Mouse (Mus musculus): ENCODE results near the gene Stard13. TPM values are rescaled to one million over a fixed set of nuclear protein-coding genes. Genes with fewer than 3 reads are reported as not detected.

Stard13 gene
- total and polyA plus RNA-seq, 3 experiments: not detected

DNA sequence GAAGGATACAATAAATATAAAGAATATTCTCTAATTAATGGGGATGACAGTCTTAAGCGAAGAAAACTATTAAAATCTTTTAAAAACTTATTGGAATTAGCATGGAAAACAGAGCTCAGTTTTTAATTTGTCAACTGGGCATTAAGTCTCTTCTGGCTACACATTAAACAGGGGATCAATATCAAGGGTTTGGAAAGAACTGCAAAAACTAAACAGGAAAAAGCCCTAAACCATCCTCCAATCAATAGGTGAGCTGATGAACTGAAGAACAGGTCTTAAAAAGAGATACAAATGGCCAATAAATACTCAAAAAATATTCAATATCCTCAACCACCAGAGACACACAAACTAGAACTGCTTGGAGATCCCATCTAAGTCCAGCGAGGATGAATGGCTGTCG, 56.5 kb downstream of the Stard13 start:
- Histone ChIP-seq H3K9ac (ENCODE audit: control insufficient read depth, low read depth, low read length, poor library complexity, severe bottlenecking) (no peak overlapping the region), H3K4me3 (ENCODE audit: control insufficient read depth in 1 of 2, insufficient read depth in 1 of 2, low read depth in 2 of 2, low read length in 2 of 2) (no peak overlapping the region), H3K4me1 (ENCODE audit: control insufficient read depth in 1 of 2, insufficient read depth in 2 of 2, low read length in 2 of 2) (no peaks in the 10 kb centered on the region), H3K27me3 (ENCODE audit: control insufficient read depth in 1 of 2, insufficient read depth in 2 of 2, low read length in 2 of 2) (no peaks in the 10 kb centered on the region), H3K27ac (ENCODE audit: control insufficient read depth, low read depth, low read length) (no peak overlapping the region), H3K79me2 (ENCODE audit: control insufficient read depth, insufficient read depth, low read length, poor library complexity) (no peaks in the 10 kb centered on the region), H3K36me3 (ENCODE audit: control insufficient read depth in 1 of 2, insufficient read depth in 2 of 2, low read length in 2 of 2) (no peaks in the 10 kb centered on the region), H3K9me3 (replicated peaks; ENCODE audit: insufficient read depth, low read length) (no peaks in the 10 kb centered on the region)
- TF ChIP-seq POLR2AphosphoS2 (IDR thresholded peaks at IDR 0.05; ENCODE audit: low read length): no peak
- DNase-seq (ENCODE audit: low read depth, low spot score): no peak

DNA sequence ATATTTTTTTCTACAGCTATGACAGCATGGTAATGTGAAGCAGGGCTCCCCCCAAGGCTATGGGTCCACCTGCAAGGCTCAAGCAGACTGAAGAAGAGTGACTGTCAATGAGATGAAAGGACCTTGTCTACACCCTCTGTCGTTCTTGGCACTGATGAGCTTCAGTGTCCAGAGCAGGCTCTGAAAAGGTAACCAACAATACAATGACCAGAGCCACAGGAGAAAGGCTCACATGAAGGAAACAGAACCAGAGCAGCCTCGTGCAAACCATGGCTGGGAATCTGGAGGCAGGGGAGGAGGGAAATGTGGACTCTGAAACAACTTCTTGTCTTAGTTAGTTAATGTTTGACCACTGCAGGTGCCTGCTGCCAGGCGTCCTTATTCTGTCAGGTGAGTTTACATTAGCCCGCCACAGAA, 57.7 kb downstream of the Stard13 start:
- Histone ChIP-seq H3K4me3 (ENCODE audit: control insufficient read depth in 1 of 2, insufficient read depth in 1 of 2, low read depth in 2 of 2, low read length in 2 of 2) (no peak overlapping the region), H3K36me3 (ENCODE audit: control insufficient read depth in 1 of 2, insufficient read depth in 2 of 2, low read length in 2 of 2) (no peaks in the 10 kb centered on the region), H3K27me3 (ENCODE audit: control insufficient read depth in 1 of 2, insufficient read depth in 2 of 2, low read length in 2 of 2) (no peaks in the 10 kb centered on the region), H3K9me3 (replicated peaks; ENCODE audit: insufficient read depth, low read length) (no peaks in the 10 kb centered on the region), H3K9ac (ENCODE audit: control insufficient read depth, low read depth, low read length, poor library complexity, severe bottlenecking) (no peak overlapping the region), H3K4me1 (ENCODE audit: control insufficient read depth in 1 of 2, insufficient read depth in 2 of 2, low read length in 2 of 2) (no peaks in the 10 kb centered on the region), H3K27ac (ENCODE audit: control insufficient read depth, low read depth, low read length) (no peak overlapping the region), H3K79me2 (ENCODE audit: control insufficient read depth, insufficient read depth, low read length, poor library complexity) (no peaks in the 10 kb centered on the region)
- no peak for DNase-seq (ENCODE audit: low read depth, low spot score)
- TF ChIP-seq HCFC1 (IDR thresholded peaks at IDR 0.05; ENCODE audit: low read depth, low read length): no peak
- TF ChIP-seq MAZ (IDR thresholded peaks at IDR 0.05; ENCODE audit: low read depth, low read length): no peak
- TF ChIP-seq BHLHE40 (IDR thresholded peaks at IDR 0.05; ENCODE audit: borderline replicate concordance, low read depth, low read length): no peak
- no peak for TF ChIP-seq CHD2 (IDR thresholded peaks at IDR 0.05; ENCODE audit: low read length)
- no peak for TF ChIP-seq POLR2AphosphoS2 (IDR thresholded peaks at IDR 0.05; ENCODE audit: low read length)
- no peak for TF ChIP-seq MAX (IDR thresholded peaks at IDR 0.05; ENCODE audit: low read length)
- no peak for TF ChIP-seq POLR2AphosphoS5 (IDR thresholded peaks at IDR 0.05; ENCODE audit: borderline replicate concordance, low read depth, low read length)
- no peak for TF ChIP-seq USF2 (IDR thresholded peaks at IDR 0.05; ENCODE audit: borderline replicate concordance in 1 of 2, insufficient read depth in 1 of 2, low read depth in 1 of 2, low read length in 2 of 2)
- no peak for TF ChIP-seq GABPA (IDR thresholded peaks at IDR 0.05; ENCODE audit: low read depth, low read length)
- TF ChIP-seq MYB (IDR thresholded peaks at IDR 0.05; ENCODE audit: low read depth, low read length): no peak
- TF ChIP-seq MXI1 (IDR thresholded peaks at IDR 0.05; ENCODE audit: low read depth, low read length): no peak
- no peak for TF ChIP-seq SMC3 (IDR thresholded peaks at IDR 0.05; ENCODE audit: low read depth, low read length)
- TF ChIP-seq MYC (IDR thresholded peaks at IDR 0.05; ENCODE audit: low read depth, low read length): no peak
- no peak for TF ChIP-seq MAFK (IDR thresholded peaks at IDR 0.05; ENCODE audit: borderline replicate concordance, low read depth, low read length)
- no peak for TF ChIP-seq POLR2A (IDR thresholded peaks at IDR 0.05; ENCODE audit: control insufficient read depth in 1 of 2, insufficient read depth in 1 of 2, low read depth in 1 of 2, low read length in 2 of 2, poor library complexity in 1 of 2)
- TF ChIP-seq KAT2A (conservative IDR thresholded peaks at IDR 0.05; ENCODE audit: low read depth, low read length): no peak
- TF ChIP-seq TAL1 (IDR thresholded peaks at IDR 0.05; ENCODE audit: low read length): no peak
- no peak for TF ChIP-seq NRF1 (IDR thresholded peaks at IDR 0.05; ENCODE audit: insufficient read depth, low read depth, low read length, poor library complexity, severe bottlenecking)
- TF ChIP-seq CHD1 (IDR thresholded peaks at IDR 0.05; ENCODE audit: low read depth, low read length): no peak
- TF ChIP-seq UBTF (IDR thresholded peaks at IDR 0.05; ENCODE audit: borderline replicate concordance, insufficient read depth, low read depth, low read length): no peak

All from MEL (cell line).